Mouse (Mus musculus): ENCODE measurements at regions not wholly inside any gene's neighbourhood (a gene's known extent, or its start where the extent isn't known, plus 50 kb on each side); places are given as distances from the start of the nearest gene placed in this dataset.

GRCm38 (mm10) chr11:112920131-112920530 is 138.1 kb downstream of the Sox9 start:
- TF ChIP-seq CTCF (IDR thresholded peaks at IDR 0.05; ENCODE audit: insufficient read depth, low read length) = no peak
- TF ChIP-seq POLR2A (IDR thresholded peaks at IDR 0.05; ENCODE audit: borderline replicate concordance, extremely low read depth, low read depth, low read length) = no peak
- no peak for DNase-seq
- no peak overlapping the region for H3K4me3 ChIP-seq (replicated peaks; ENCODE audit: extremely low read depth, low read depth, low read length)
- WGBS = 82% methylated on average over 4 of the region's 4 CpGs
- no peaks in the 10 kb centered on the region for H3K4me1 ChIP-seq (ENCODE audit: control insufficient read depth, insufficient read depth, low read length)

DNA sequence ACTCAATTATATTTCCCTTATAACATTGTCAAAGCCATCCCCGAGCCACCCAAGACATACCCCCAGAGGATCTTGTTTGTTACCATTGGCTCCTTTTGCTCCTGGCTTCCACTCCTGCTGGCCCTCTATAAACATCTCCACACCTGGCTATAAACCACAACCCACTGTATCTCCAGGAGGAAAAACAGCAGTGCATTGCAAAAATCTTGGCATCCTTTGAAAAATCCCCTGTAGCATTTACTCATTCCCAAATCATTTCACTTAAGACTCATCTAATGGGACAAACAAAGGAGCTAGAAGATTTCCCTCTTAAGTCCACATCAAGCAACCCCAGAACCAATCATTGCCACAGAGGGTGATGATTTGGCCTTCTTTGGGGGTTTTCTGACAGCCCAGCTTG is 142.6 kb downstream of the Sox9 start:
- Histone ChIP-seq H3K4me1 (ENCODE audit: control insufficient read depth, insufficient read depth, low read length) (0 out of 2 replicates have a peak, but pooled peaks cover 2% of the 10 kb centered on the region), H3K4me3 (replicated peaks; ENCODE audit: extremely low read depth, low read depth, low read length) (no peak overlapping the region)
- DNase-seq = no peak
- no peak for TF ChIP-seq CTCF (IDR thresholded peaks at IDR 0.05; ENCODE audit: insufficient read depth, low read length)
- TF ChIP-seq POLR2A (IDR thresholded peaks at IDR 0.05; ENCODE audit: borderline replicate concordance, extremely low read depth, low read depth, low read length) = no peak
- 73% methylated on average over 1 of the region's 1 CpGs for WGBS

- H3K4me3 ChIP-seq (replicated peaks; ENCODE audit: extremely low read depth, low read depth, low read length) = no peak overlapping the region
- H3K4me1 ChIP-seq (ENCODE audit: control insufficient read depth, insufficient read depth, low read length) = 0 out of 2 replicates have a peak, but pooled peaks cover 2% of the 10 kb centered on the region
- WGBS = 60% methylated on average over 6 of the region's 6 CpGs
- TF ChIP-seq POLR2A (IDR thresholded peaks at IDR 0.05; ENCODE audit: borderline replicate concordance, extremely low read depth, low read depth, low read length) (no peak), CTCF (IDR thresholded peaks at IDR 0.05; ENCODE audit: insufficient read depth, low read length) (no peak)
- DNase-seq = peak; percentile 9
Measured at GRCm38 (mm10) chr11:112925140-112925539, 143.1 kb downstream of the Sox9 start.

GRCm38 (mm10) chr11:112926330-112927025 is 144.5 kb downstream of the Sox9 start:
- Histone ChIP-seq H3K4me1 (ENCODE audit: control insufficient read depth, insufficient read depth, low read length) (0 out of 2 replicates have a peak, but pooled peaks cover 2% of the 10 kb centered on the region), H3K4me3 (replicated peaks; ENCODE audit: extremely low read depth, low read depth, low read length) (no peak overlapping the region)
- TF ChIP-seq CTCF (IDR thresholded peaks at IDR 0.05; ENCODE audit: insufficient read depth, low read length) (no peak), POLR2A (IDR thresholded peaks at IDR 0.05; ENCODE audit: borderline replicate concordance, extremely low read depth, low read depth, low read length) (no peak)
- 45% methylated on average over 19 of the region's 19 CpGs for WGBS
- no peak for DNase-seq

- peak; percentile 23 for DNase-seq
- TF ChIP-seq POLR2A (IDR thresholded peaks at IDR 0.05; ENCODE audit: borderline replicate concordance, extremely low read depth, low read depth, low read length) (no peak), CTCF (IDR thresholded peaks at IDR 0.05; ENCODE audit: insufficient read depth, low read length) (no peak)
- WGBS = 47% methylated on average over 10 of the region's 10 CpGs
- no peak overlapping the region for H3K4me3 ChIP-seq (replicated peaks; ENCODE audit: extremely low read depth, low read depth, low read length)
- H3K4me1 ChIP-seq (ENCODE audit: control insufficient read depth, insufficient read depth, low read length) = 0 out of 2 replicates have a peak, but pooled peaks cover 2% of the 10 kb centered on the region
Measured at GRCm38 (mm10) chr11:112930186-112930808, 148.3 kb downstream of the Sox9 start.

DNA sequence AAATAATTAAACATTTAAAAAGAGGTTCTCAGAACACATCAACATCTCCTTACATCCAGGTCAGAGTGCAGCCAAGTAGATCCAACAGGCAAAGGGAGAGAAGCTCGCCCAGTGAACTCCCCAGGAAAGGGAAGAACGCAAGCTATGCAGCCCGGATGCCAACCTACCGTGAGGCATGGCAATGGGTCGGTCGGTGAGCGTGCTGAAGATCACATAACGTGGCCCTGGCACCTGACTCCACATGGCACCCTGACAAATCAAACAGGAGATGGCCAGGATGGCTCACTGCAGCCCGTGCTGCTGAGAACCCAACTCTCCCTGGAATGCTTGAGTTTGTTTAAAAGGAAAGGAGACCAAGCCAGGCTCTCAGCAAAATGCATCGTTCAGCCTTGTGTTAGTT is 156.0 kb downstream of the Sox9 start:
- no peaks in the 10 kb centered on the region for H3K4me1 ChIP-seq (ENCODE audit: control insufficient read depth, insufficient read depth, low read length)

DNA sequence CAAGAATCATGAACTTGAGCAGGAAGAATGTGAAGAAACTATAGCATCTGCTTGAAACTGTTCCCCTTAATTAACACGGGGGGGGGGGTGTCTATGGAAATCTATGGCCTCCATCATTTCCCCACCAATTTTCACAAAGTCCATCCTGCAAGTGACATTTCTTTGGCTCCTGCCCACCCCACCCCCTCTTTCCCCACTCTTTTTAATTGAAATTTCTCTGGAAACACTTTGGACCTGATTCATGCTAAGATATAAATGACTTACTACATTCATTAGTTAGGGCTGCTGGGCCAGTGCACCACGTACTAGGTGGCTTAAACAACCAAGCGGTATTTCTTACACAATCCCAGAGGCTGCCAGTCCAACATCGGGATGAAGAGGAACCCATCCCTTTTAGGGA is 169.4 kb downstream of the Sox9 start:
- no peak for TF ChIP-seq POLR2A (IDR thresholded peaks at IDR 0.05; ENCODE audit: borderline replicate concordance, extremely low read depth, low read depth, low read length)
- TF ChIP-seq CTCF (IDR thresholded peaks at IDR 0.05; ENCODE audit: insufficient read depth, low read length) = no peak
- DNase-seq = no peak
- Histone ChIP-seq H3K4me1 (ENCODE audit: control insufficient read depth, insufficient read depth, low read length) (no peaks in the 10 kb centered on the region; the same call in 1 of the 2 replicates), H3K4me3 (replicated peaks; ENCODE audit: extremely low read depth, low read depth, low read length) (no peak overlapping the region)
- WGBS = 73% methylated on average over 4 of the region's 4 CpGs

More for the DNA sequence above, 156.0 kb downstream of the Sox9 start:
- TF ChIP-seq CTCF (IDR thresholded peaks at IDR 0.05; ENCODE audit: insufficient read depth, low read length) (no peak), POLR2A (IDR thresholded peaks at IDR 0.05; ENCODE audit: borderline replicate concordance, extremely low read depth, low read depth, low read length) (no peak)
- H3K4me3 ChIP-seq (replicated peaks; ENCODE audit: extremely low read depth, low read depth, low read length) = no peak overlapping the region
- 80% methylated on average over 10 of the region's 10 CpGs for WGBS
- DNase-seq = no peak

DNA sequence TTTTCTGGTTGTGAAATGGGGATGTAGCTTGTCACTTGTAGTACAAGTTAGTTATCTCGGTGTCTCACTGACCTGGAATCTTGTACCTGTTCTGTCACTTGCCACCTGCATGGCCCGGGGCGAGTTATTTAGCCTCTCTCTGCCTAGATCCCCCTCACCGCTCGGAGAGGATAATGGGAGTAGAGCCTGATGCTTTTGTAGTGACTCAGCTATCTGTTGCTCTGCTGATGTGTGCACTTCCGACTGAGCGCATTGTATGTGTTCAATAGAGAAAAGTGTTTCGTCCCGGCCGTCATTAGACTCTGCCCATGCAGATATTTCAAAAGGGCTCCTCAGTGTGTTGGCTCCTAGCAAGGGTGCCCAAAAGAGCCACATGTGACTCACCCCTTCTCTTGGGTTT is 170.3 kb downstream of the Sox9 start:
- Histone ChIP-seq H3K4me1 (ENCODE audit: control insufficient read depth, insufficient read depth, low read length) (no peaks in the 10 kb centered on the region; the same call in 1 of the 2 replicates), H3K4me3 (replicated peaks; ENCODE audit: extremely low read depth, low read depth, low read length) (no peak overlapping the region)
- TF ChIP-seq CTCF (IDR thresholded peaks at IDR 0.05; ENCODE audit: insufficient read depth, low read length) (no peak), POLR2A (IDR thresholded peaks at IDR 0.05; ENCODE audit: borderline replicate concordance, extremely low read depth, low read depth, low read length) (no peak)
- WGBS = 88% methylated on average over 10 of the region's 10 CpGs
- DNase-seq = no peak

DNA sequence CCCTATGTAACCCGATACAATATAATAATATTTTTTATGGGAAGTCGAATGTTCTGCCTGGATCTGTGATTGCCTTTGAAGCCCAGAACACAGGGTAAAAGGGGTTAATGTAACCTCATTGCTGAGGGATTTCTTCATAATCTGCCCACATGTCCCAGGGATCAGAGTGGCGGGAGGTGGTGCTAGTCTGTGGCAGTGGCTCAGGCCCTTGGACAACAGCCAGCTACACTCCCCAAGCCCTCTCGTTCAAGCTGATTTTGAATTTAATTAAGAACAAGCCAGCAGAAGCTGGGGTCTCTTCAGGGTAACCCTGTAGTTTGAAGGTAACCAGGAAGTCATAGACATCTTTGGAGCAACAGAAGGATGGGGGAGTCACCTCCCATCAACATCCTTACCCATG is 171.5 kb downstream of the Sox9 start:
- 53% methylated on average over 4 of the region's 4 CpGs for WGBS
- no peak for TF ChIP-seq CTCF (IDR thresholded peaks at IDR 0.05; ENCODE audit: insufficient read depth, low read length)
- TF ChIP-seq POLR2A (IDR thresholded peaks at IDR 0.05; ENCODE audit: borderline replicate concordance, extremely low read depth, low read depth, low read length) = no peak
- no peak for DNase-seq
- H3K4me3 ChIP-seq (replicated peaks; ENCODE audit: extremely low read depth, low read depth, low read length) = no peak overlapping the region
- no peaks in the 10 kb centered on the region; the same call in 1 of the 2 replicates for H3K4me1 ChIP-seq (ENCODE audit: control insufficient read depth, insufficient read depth, low read length)
